Mouse (Mus musculus) MEL (cell line): ENCODE measurements at regions not wholly inside any gene's neighbourhood (a gene's known extent, or its start where the extent isn't known, plus 50 kb on each side); places are given as distances from the start of the nearest gene placed in this dataset.

Experiments
- DNase-seq: peaks from one replicate; pipeline ENCODE4 v3.0.0; 2011; ENCODE audit warnings: low read depth, low spot score
- H3K27ac ChIP-seq: 2 replicates; pipeline ENCODE4 v1.5.1; 2012; ENCODE audit warnings: low read depth, mild to moderate bottlenecking, control low read depth, low read length, moderate library complexity; ENCODE audit not compliant: control insufficient read depth
- H3K27me3 ChIP-seq, 2 experiments: fragments of 150-350 bp in 1 of 2; sonication (generic) in 1 of 2; 2 replicates each; pipeline ENCODE4 v1.6.1; 2012; ENCODE audit warnings: low read length in 2 of 2, mild to moderate bottlenecking in 2 of 2, improper control_type of control experiment in 1 of 2, moderate library complexity in 1 of 2; ENCODE audit not compliant: insufficient read depth in 2 of 2, control insufficient read depth in 1 of 2
- H3K36me3 ChIP-seq, 2 experiments: 2 replicates each; pipeline ENCODE4 v1.6.1; 2012 to 2014; ENCODE audit warnings: low read length in 2 of 2, improper control_type of control experiment in 1 of 2, inconsistent platforms in 1 of 2, mild to moderate bottlenecking in 1 of 2; ENCODE audit not compliant: insufficient read depth in 2 of 2, control insufficient read depth in 1 of 2
- H3K4me1 ChIP-seq, 2 experiments: fragments of 150-350 bp in 1 of 2; sonication (generic) in 1 of 2; 2 replicates each; pipeline ENCODE4 v1.6.1; 2012; ENCODE audit warnings: low read length in 2 of 2, improper control_type of control experiment in 1 of 2, mild to moderate bottlenecking in 1 of 2; ENCODE audit not compliant: insufficient read depth in 2 of 2, control insufficient read depth in 1 of 2
- H3K4me3 ChIP-seq, 2 experiments: fragments of 150-350 bp in 1 of 2; sonication (generic) in 1 of 2; 2 replicates each; pipeline ENCODE4 v1.5.1; 2012; ENCODE audit warnings: low read depth in 2 of 2, low read length in 2 of 2, mild to moderate bottlenecking in 2 of 2, moderate library complexity in 2 of 2, control low read depth in 1 of 2, improper control_type of control experiment in 1 of 2; ENCODE audit not compliant: control insufficient read depth in 1 of 2, insufficient read depth in 1 of 2
- H3K79me2 ChIP-seq: 2 replicates; pipeline ENCODE4 v1.6.1; 2012; ENCODE audit warnings: mild to moderate bottlenecking, low read length, moderate library complexity; ENCODE audit not compliant: control insufficient read depth, poor library complexity, insufficient read depth
- H3K9ac ChIP-seq: 2 replicates; pipeline ENCODE4 v1.6.1; 2012; ENCODE audit warnings: low read depth, mild to moderate bottlenecking, control low read depth, low read length, moderate library complexity; ENCODE audit not compliant: control insufficient read depth, poor library complexity, severe bottlenecking
- H3K9me3 ChIP-seq: fragments of 150-350 bp; sonication (generic); replicated peaks from 2 replicates; pipeline ENCODE4 v1.6.1; 2012; ENCODE audit warnings: mild to moderate bottlenecking, low read length, improper control_type of control experiment, moderate library complexity; ENCODE audit not compliant: insufficient read depth
- CHD1 ChIP-seq: IDR thresholded peaks from 2 replicates; pipeline ENCODE4 v1.6.1; 2012; ENCODE audit warnings: low read depth, mild to moderate bottlenecking, inconsistent platforms, low read length, improper control_type of control experiment
- CHD2 ChIP-seq: IDR thresholded peaks from 2 replicates; pipeline ENCODE4 v1.6.1; 2011; ENCODE audit warnings: low read length, improper control_type of control experiment
- CTCF ChIP-seq, 3 experiments: IDR thresholded peaks in 2 of 3; conservative IDR thresholded peaks in 1 of 3; 2 replicates each; pipeline ENCODE4 v1.5.1; 2011 to 2012; ENCODE audit warnings: low read length in 3 of 3, low read depth in 2 of 3, mild to moderate bottlenecking in 2 of 3, improper control_type of control experiment in 1 of 3, inconsistent platforms in 1 of 3, mixed read lengths in 1 of 3, moderate library complexity in 1 of 3; ENCODE audit not compliant: control insufficient read depth in 1 of 3, insufficient read depth in 1 of 3, poor library complexity in 1 of 3, severe bottlenecking in 1 of 3
- ELF1 ChIP-seq: IDR thresholded peaks from 2 replicates; pipeline ENCODE4 v1.6.1; 2014; ENCODE audit warnings: low read depth, mild to moderate bottlenecking, inconsistent platforms, low read length, improper control_type of control experiment, moderate library complexity
- EP300 ChIP-seq, 2 experiments: IDR thresholded peaks; 2 replicates each; pipeline ENCODE4 v1.6.1; 2011; ENCODE audit warnings: improper control_type of control experiment in 2 of 2, low read length in 2 of 2, low read depth in 1 of 2, mild to moderate bottlenecking in 1 of 2
- GATA1 ChIP-seq: IDR thresholded peaks from 2 replicates; pipeline ENCODE4 v1.6.1; 2011; ENCODE audit warnings: low read depth, low read length, improper control_type of control experiment
- HCFC1 ChIP-seq: IDR thresholded peaks from 2 replicates; pipeline ENCODE4 v1.6.1; 2012; ENCODE audit warnings: low read depth, mild to moderate bottlenecking, inconsistent platforms, low read length, improper control_type of control experiment, moderate library complexity
- KAT2A ChIP-seq: conservative IDR thresholded peaks from 2 replicates; pipeline ENCODE4 v1.6.1; 2012; ENCODE audit warnings: low read depth, low read length, improper control_type of control experiment, inconsistent platforms
- MAX ChIP-seq: IDR thresholded peaks from 2 replicates; pipeline ENCODE4 v1.6.1; 2011; ENCODE audit warnings: low read length, improper control_type of control experiment
- MAZ ChIP-seq: IDR thresholded peaks from 2 replicates; pipeline ENCODE4 v1.6.1; 2012; ENCODE audit warnings: low read depth, mild to moderate bottlenecking, inconsistent platforms, low read length, improper control_type of control experiment
- MEF2A ChIP-seq: IDR thresholded peaks from 2 replicates; pipeline ENCODE4 v1.6.1; 2014; ENCODE audit warnings: low read depth, mild to moderate bottlenecking, inconsistent platforms, low read length, improper control_type of control experiment; ENCODE audit not compliant: poor library complexity, insufficient replicate concordance, severe bottlenecking; ENCODE audit errors: extremely low read depth
- POLR2A ChIP-seq, 2 experiments: IDR thresholded peaks; 2 replicates each; pipeline ENCODE4 v1.6.1; 2011 to 2012; ENCODE audit warnings: low read length in 2 of 2, mild to moderate bottlenecking in 2 of 2, control low read depth in 1 of 2, improper control_type of control experiment in 1 of 2, low read depth in 1 of 2, moderate library complexity in 1 of 2; ENCODE audit not compliant: control insufficient read depth in 1 of 2, insufficient read depth in 1 of 2, poor library complexity in 1 of 2
- POLR2AphosphoS2 ChIP-seq: IDR thresholded peaks from 2 replicates; pipeline ENCODE4 v1.6.1; 2011; ENCODE audit warnings: low read length, improper control_type of control experiment
- RAD21 ChIP-seq: IDR thresholded peaks from 2 replicates; pipeline ENCODE4 v1.6.1; 2011; ENCODE audit warnings: mild to moderate bottlenecking, low read depth, low read length, improper control_type of control experiment
- RCOR1 ChIP-seq: IDR thresholded peaks from 2 replicates; pipeline ENCODE4 v1.6.1; 2012; ENCODE audit warnings: low read depth, mild to moderate bottlenecking, inconsistent platforms, low read length, improper control_type of control experiment
- SMC3 ChIP-seq: IDR thresholded peaks from 2 replicates; pipeline ENCODE4 v1.6.1; 2011; ENCODE audit warnings: low read depth, low read length, improper control_type of control experiment
- TAL1 ChIP-seq: IDR thresholded peaks from 2 replicates; pipeline ENCODE4 v1.6.1; 2012; ENCODE audit warnings: mild to moderate bottlenecking, inconsistent platforms, low read length, moderate library complexity, mixed read lengths
- TBP ChIP-seq: IDR thresholded peaks from 2 replicates; pipeline ENCODE4 v1.8.0; 2011; ENCODE audit warnings: low read depth, low read length, improper control_type of control experiment
- TCF12 ChIP-seq: IDR thresholded peaks from 2 replicates; pipeline ENCODE4 v1.6.1; 2014; ENCODE audit warnings: low read depth, mild to moderate bottlenecking, inconsistent platforms, low read length, improper control_type of control experiment, moderate library complexity
- UBTF ChIP-seq: IDR thresholded peaks from 2 replicates; pipeline ENCODE4 v1.6.1; 2012; ENCODE audit warnings: low read depth, mild to moderate bottlenecking, inconsistent platforms, low read length, improper control_type of control experiment, moderate library complexity, borderline replicate concordance; ENCODE audit not compliant: insufficient read depth
- USF1 ChIP-seq: IDR thresholded peaks from 2 replicates; pipeline ENCODE4 v1.6.1; 2014; ENCODE audit warnings: low read depth, mild to moderate bottlenecking, inconsistent platforms, low read length, improper control_type of control experiment, moderate library complexity
- USF2 ChIP-seq, 2 experiments: IDR thresholded peaks; 2 replicates each; pipeline ENCODE4 v1.6.1; 2011 to 2012; ENCODE audit warnings: improper control_type of control experiment in 2 of 2, low read length in 2 of 2, borderline replicate concordance in 1 of 2, inconsistent platforms in 1 of 2, low read depth in 1 of 2, mild to moderate bottlenecking in 1 of 2; ENCODE audit not compliant: insufficient read depth in 1 of 2
- ZC3H11A ChIP-seq: IDR thresholded peaks from 2 replicates; pipeline ENCODE4 v1.6.1; 2012; ENCODE audit warnings: low read depth, mild to moderate bottlenecking, inconsistent platforms, low read length, improper control_type of control experiment
- ZKSCAN1 ChIP-seq: IDR thresholded peaks from 2 replicates; pipeline ENCODE4 v1.6.1; 2012; ENCODE audit warnings: low read depth, mild to moderate bottlenecking, inconsistent platforms, low read length, improper control_type of control experiment, moderate library complexity
- ZNF384 ChIP-seq: IDR thresholded peaks from 2 replicates; pipeline ENCODE4 v1.6.1; 2012; ENCODE audit warnings: low read depth, mild to moderate bottlenecking, inconsistent platforms, low read length, improper control_type of control experiment

GRCm38 (mm10) chr14:98642661-98643331 lies 351.3 kb downstream of the Rpl36a-ps1 start:
- Histone ChIP-seq H3K36me3 (no peaks in the 10 kb centered on the region), H3K27me3 (no peaks in the 10 kb centered on the region), H3K4me1 (no peaks in the 10 kb centered on the region), H3K4me3 (no peak overlapping the region), H3K9me3 (no peaks in the 10 kb centered on the region), H3K27ac (no peak overlapping the region), H3K79me2 (no peaks in the 10 kb centered on the region), H3K9ac (no peak overlapping the region)
- no peak for TF ChIP-seq USF2 (IDR thresholded peaks at IDR 0.05; ENCODE audit: borderline replicate concordance in 1 of 2, insufficient read depth in 1 of 2, low read depth in 1 of 2, low read length in 2 of 2)
- TF ChIP-seq TAL1, result no peak
- TF ChIP-seq CHD2, result no peak
- no peak for DNase-seq

DNA sequence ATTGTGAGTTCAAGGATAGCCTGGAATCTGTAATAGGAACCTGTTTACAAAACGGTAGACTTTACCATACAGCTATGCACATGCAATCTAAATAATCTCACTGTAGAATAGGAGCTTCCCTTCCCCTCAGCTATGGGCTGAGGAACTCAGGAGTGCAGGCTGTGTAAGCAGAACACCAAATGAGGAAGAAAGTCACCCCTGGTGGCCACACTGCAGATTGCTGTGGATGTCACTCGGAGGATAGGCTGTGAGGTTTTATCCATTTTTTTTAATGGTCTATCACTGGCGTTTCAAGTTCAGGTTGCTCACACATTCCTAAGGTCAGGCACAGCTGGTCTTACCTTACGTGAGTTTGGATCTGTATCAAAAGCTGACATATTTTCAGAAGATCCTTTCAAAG lies 365.1 kb downstream of the Rpl36a-ps1 start:
- no peaks in the 10 kb centered on the region for H3K36me3 ChIP-seq
- no peak overlapping the region for H3K4me3 ChIP-seq
- peak; percentile 83 for DNase-seq
- H3K27ac ChIP-seq, result no peak overlapping the region
- TF ChIP-seq USF1, result no peak
- no peak for TF ChIP-seq TCF12
- peak in 1 of 2 experiments; percentile 30; a peak in 1 of 4 replicates for TF ChIP-seq EP300 (IDR thresholded peaks at IDR 0.05; ENCODE audit: low read depth in 1 of 2, low read length in 2 of 2)
- TF ChIP-seq KAT2A, result no peak
- no peak for TF ChIP-seq CHD1
- no peak for TF ChIP-seq CHD2
- TF ChIP-seq HCFC1, result no peak
- peak; percentile 40 to 64 (median 53) for TF ChIP-seq CTCF (IDR thresholded peaks at IDR 0.05 in 2 of 3, conservative IDR thresholded peaks at IDR 0.05 in 1 of 3; ENCODE audit: control insufficient read depth in 1 of 3, insufficient read depth in 1 of 3, low read depth in 2 of 3, low read length in 3 of 3, poor library complexity in 1 of 3, severe bottlenecking in 1 of 3)
- TF ChIP-seq RCOR1, result no peak
- TF ChIP-seq ELF1, result no peak
- no peak for TF ChIP-seq MAZ
- TF ChIP-seq MEF2A, result no peak
- peak; percentile 58 for TF ChIP-seq SMC3
- no peak for TF ChIP-seq POLR2A (IDR thresholded peaks at IDR 0.05; ENCODE audit: control insufficient read depth in 1 of 2, insufficient read depth in 1 of 2, low read depth in 1 of 2, low read length in 2 of 2, poor library complexity in 1 of 2)
- TF ChIP-seq ZKSCAN1, result no peak
- peak; percentile 51; the same call in 1 of the 2 replicates for TF ChIP-seq TBP
- no peak for TF ChIP-seq UBTF
- no peak for TF ChIP-seq MAX
- TF ChIP-seq RAD21, result peak; percentile 52
- no peak for TF ChIP-seq POLR2AphosphoS2
- peak; percentile 73 for TF ChIP-seq ZNF384
- TF ChIP-seq TAL1, result no peak
- TF ChIP-seq ZC3H11A, result peak; percentile 47
- no peak for TF ChIP-seq GATA1
- TF ChIP-seq, all 39 proteins: peak for 7
- H3K9me3 ChIP-seq, result no peaks in the 10 kb centered on the region
- no peak overlapping the region for H3K9ac ChIP-seq
- H3K27me3 ChIP-seq, result no peaks in the 10 kb centered on the region
- H3K79me2 ChIP-seq, result no peaks in the 10 kb centered on the region
- H3K4me1 ChIP-seq, result no peaks in the 10 kb centered on the region
